Mouse (Mus musculus): ENCODE results near the gene Asb14. TPM values are rescaled to one million over a fixed set of nuclear protein-coding genes. Genes with fewer than 3 reads are reported as not detected.

Asb14 gene
- polyA plus RNA-seq (2014; fragmentation: Nextera tagmentation; extraction: Ambion mirVana): not detected in 2 replicates

- Histone ChIP-seq H3K27ac (ENCODE audit: low read length) (no peak within 1 kb of the TSS), H3K9ac (replicated peaks; ENCODE audit: low read depth, low read length) (no peak within 1 kb of the TSS), H3K27me3 (ENCODE audit: control insufficient read depth, insufficient read depth, low read length) (no peaks in the 10 kb centered on the region), H3K9me3 (ENCODE audit: control insufficient read depth, low read depth, low read length) (no peaks in the 10 kb centered on the region), H3K4me1 (ENCODE audit: control insufficient read depth, insufficient read depth, low read length) (no peaks in the 10 kb centered on the region), H3K4me2 (replicated peaks; ENCODE audit: low read depth, low read length) (no peak within 1 kb of the TSS), H3K4me3 (ENCODE audit: low read depth, low read length) (no peak within 1 kb of the TSS), H3K36me3 (ENCODE audit: control insufficient read depth, insufficient read depth, low read length) (no peaks in the 10 kb centered on the region)
- ATAC-seq (ENCODE audit: insufficient number of reproducible peaks, insufficient read depth, low FRiP score, low read depth): no peak
- 87% methylated on average over 4 of the region's 4 CpGs for WGBS
These were observed at the start of gene Asb14 for GRCm38 (mm10) chr14:26894392-26894791. Gene Asb14, plus strand, starts transcription at chr14:26894557.

GRCm38 (mm10) chr14:26853053-26853452 is 41.3 kb upstream of the Asb14 start:
- Histone ChIP-seq H3K27ac (ENCODE audit: low read length) (no peak overlapping the region), H3K9ac (replicated peaks; ENCODE audit: low read depth, low read length) (no peak overlapping the region), H3K9me3 (ENCODE audit: control insufficient read depth, low read depth, low read length) (no peaks in the 10 kb centered on the region), H3K4me3 (ENCODE audit: low read depth, low read length) (no peak overlapping the region), H3K4me2 (replicated peaks; ENCODE audit: low read depth, low read length) (no peak overlapping the region), H3K36me3 (ENCODE audit: control insufficient read depth, insufficient read depth, low read length) (no peaks in the 10 kb centered on the region), H3K4me1 (ENCODE audit: control insufficient read depth, insufficient read depth, low read length) (no peaks in the 10 kb centered on the region), H3K27me3 (ENCODE audit: control insufficient read depth, insufficient read depth, low read length) (no peaks in the 10 kb centered on the region)
- ATAC-seq (ENCODE audit: insufficient number of reproducible peaks, insufficient read depth, low FRiP score, low read depth): no peak
- 67% methylated on average over 8 of the region's 8 CpGs for WGBS

- ATAC-seq (ENCODE audit: insufficient number of reproducible peaks, insufficient read depth, low FRiP score, low read depth): no peak
These were observed 40.3 kb upstream of the Asb14 start for GRCm38 (mm10) chr14:26854066-26854465.

DNA sequence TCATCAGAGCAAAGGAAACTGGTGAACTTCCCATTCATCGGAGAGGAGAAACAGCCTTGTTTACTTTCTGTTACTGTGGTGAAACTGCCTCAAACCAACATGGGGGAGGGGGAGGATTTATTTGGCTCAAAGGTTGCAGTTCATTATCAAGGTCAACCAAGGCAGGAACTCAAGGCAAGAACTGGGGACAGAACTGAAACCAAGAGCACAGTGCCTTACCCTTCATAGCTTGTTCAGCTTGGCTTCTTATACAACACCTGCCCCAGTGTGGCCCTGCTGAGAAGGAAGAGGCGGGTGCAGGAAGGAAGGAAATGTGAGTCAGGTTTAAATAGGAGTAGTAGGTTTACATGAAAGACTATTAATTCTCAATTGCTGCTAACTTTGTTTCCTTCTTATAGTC is 36.0 kb upstream of the Asb14 start:
- Histone ChIP-seq H3K27me3 (ENCODE audit: control insufficient read depth, insufficient read depth, low read length) (no peaks in the 10 kb centered on the region), H3K9ac (replicated peaks; ENCODE audit: low read depth, low read length) (no peak overlapping the region), H3K4me3 (ENCODE audit: low read depth, low read length) (no peak overlapping the region), H3K4me2 (replicated peaks; ENCODE audit: low read depth, low read length) (no peak overlapping the region), H3K9me3 (ENCODE audit: control insufficient read depth, low read depth, low read length) (no peaks in the 10 kb centered on the region), H3K36me3 (ENCODE audit: control insufficient read depth, insufficient read depth, low read length) (no peaks in the 10 kb centered on the region), H3K4me1 (ENCODE audit: control insufficient read depth, insufficient read depth, low read length) (no peaks in the 10 kb centered on the region), H3K27ac (ENCODE audit: low read length) (no peak overlapping the region)
- WGBS: 64% methylated on average over 2 of the region's 2 CpGs
- ATAC-seq (ENCODE audit: insufficient number of reproducible peaks, insufficient read depth, low FRiP score, low read depth): no peak

More at GRCm38 (mm10) chr14:26854066-26854465, 40.3 kb upstream of the Asb14 start:
- no peak overlapping the region for H3K9ac ChIP-seq (replicated peaks; ENCODE audit: low read depth, low read length)
- H3K27ac ChIP-seq (ENCODE audit: low read length): no peak overlapping the region
- no peaks in the 10 kb centered on the region for H3K27me3 ChIP-seq (ENCODE audit: control insufficient read depth, insufficient read depth, low read length)
- no peaks in the 10 kb centered on the region for H3K36me3 ChIP-seq (ENCODE audit: control insufficient read depth, insufficient read depth, low read length)
- H3K4me1 ChIP-seq (ENCODE audit: control insufficient read depth, insufficient read depth, low read length): no peaks in the 10 kb centered on the region
- WGBS: 39% methylated on average over 2 of the region's 2 CpGs
- no peaks in the 10 kb centered on the region for H3K9me3 ChIP-seq (ENCODE audit: control insufficient read depth, low read depth, low read length)
- no peak overlapping the region for H3K4me3 ChIP-seq (ENCODE audit: low read depth, low read length)
- no peak overlapping the region for H3K4me2 ChIP-seq (replicated peaks; ENCODE audit: low read depth, low read length)

- Histone ChIP-seq H3K36me3 (ENCODE audit: control insufficient read depth, insufficient read depth, low read length) (no peaks in the 10 kb centered on the region), H3K4me1 (ENCODE audit: control insufficient read depth, insufficient read depth, low read length) (no peaks in the 10 kb centered on the region), H3K9me3 (ENCODE audit: control insufficient read depth, low read depth, low read length) (no peaks in the 10 kb centered on the region), H3K4me2 (replicated peaks; ENCODE audit: low read depth, low read length) (no peak overlapping the region), H3K27me3 (ENCODE audit: control insufficient read depth, insufficient read depth, low read length) (no peaks in the 10 kb centered on the region), H3K27ac (ENCODE audit: low read length) (no peak overlapping the region), H3K4me3 (ENCODE audit: low read depth, low read length) (no peak overlapping the region), H3K9ac (replicated peaks; ENCODE audit: low read depth, low read length) (no peak overlapping the region)
- 91% methylated on average over 3 of the region's 3 CpGs for WGBS
- no peak for ATAC-seq (ENCODE audit: insufficient number of reproducible peaks, insufficient read depth, low FRiP score, low read depth)
These were observed 35.3 kb upstream of the Asb14 start for GRCm38 (mm10) chr14:26859024-26859423.

DNA sequence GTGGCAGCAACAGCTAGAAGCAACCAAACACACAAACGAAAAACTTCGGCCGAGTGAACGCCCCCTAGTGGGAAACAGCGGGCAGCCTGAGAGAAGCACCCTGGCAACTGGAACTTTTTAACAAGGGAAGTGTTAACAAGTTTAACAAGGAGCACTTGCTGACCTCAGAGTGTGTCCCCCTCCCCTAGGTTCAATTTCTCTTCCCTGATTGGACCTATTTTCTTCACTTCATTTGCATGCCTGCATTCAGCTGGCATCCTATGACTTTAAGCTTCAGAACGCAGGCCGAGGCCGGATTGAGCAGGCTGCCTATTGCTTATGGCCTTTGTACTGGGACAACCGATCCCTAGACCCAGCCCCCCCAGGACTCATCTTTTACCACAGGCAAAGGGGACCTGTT is 27.0 kb upstream of the Asb14 start:
- Histone ChIP-seq H3K4me3 (ENCODE audit: low read depth, low read length) (no peak overlapping the region), H3K27me3 (ENCODE audit: control insufficient read depth, insufficient read depth, low read length) (no peaks in the 10 kb centered on the region), H3K27ac (ENCODE audit: low read length) (no peak overlapping the region), H3K9me3 (ENCODE audit: control insufficient read depth, low read depth, low read length) (no peaks in the 10 kb centered on the region), H3K4me2 (replicated peaks; ENCODE audit: low read depth, low read length) (no peak overlapping the region), H3K36me3 (ENCODE audit: control insufficient read depth, insufficient read depth, low read length) (no peaks in the 10 kb centered on the region), H3K9ac (replicated peaks; ENCODE audit: low read depth, low read length) (no peak overlapping the region), H3K4me1 (ENCODE audit: control insufficient read depth, insufficient read depth, low read length) (no peaks in the 10 kb centered on the region)
- ATAC-seq (ENCODE audit: insufficient number of reproducible peaks, insufficient read depth, low FRiP score, low read depth): no peak
- 67% methylated on average over 9 of the region's 9 CpGs for WGBS

- Histone ChIP-seq H3K4me3 (ENCODE audit: low read depth, low read length) (no peak overlapping the region), H3K9ac (replicated peaks; ENCODE audit: low read depth, low read length) (no peak overlapping the region), H3K4me1 (ENCODE audit: control insufficient read depth, insufficient read depth, low read length) (no peaks in the 10 kb centered on the region), H3K27me3 (ENCODE audit: control insufficient read depth, insufficient read depth, low read length) (no peaks in the 10 kb centered on the region), H3K36me3 (ENCODE audit: control insufficient read depth, insufficient read depth, low read length) (no peaks in the 10 kb centered on the region), H3K27ac (ENCODE audit: low read length) (no peak overlapping the region), H3K4me2 (replicated peaks; ENCODE audit: low read depth, low read length) (no peak overlapping the region), H3K9me3 (ENCODE audit: control insufficient read depth, low read depth, low read length) (no peaks in the 10 kb centered on the region)
- WGBS: 86% methylated on average over 5 of the region's 5 CpGs
- no peak for ATAC-seq (ENCODE audit: insufficient number of reproducible peaks, insufficient read depth, low FRiP score, low read depth)
These were observed 26.1 kb upstream of the Asb14 start for GRCm38 (mm10) chr14:26868299-26868698.

GRCm38 (mm10) chr14:26878756-26879155 is 15.6 kb upstream of the Asb14 start:
- Histone ChIP-seq H3K9me3 (ENCODE audit: control insufficient read depth, low read depth, low read length) (no peaks in the 10 kb centered on the region), H3K4me1 (ENCODE audit: control insufficient read depth, insufficient read depth, low read length) (no peaks in the 10 kb centered on the region), H3K4me3 (ENCODE audit: low read depth, low read length) (no peak overlapping the region), H3K36me3 (ENCODE audit: control insufficient read depth, insufficient read depth, low read length) (no peaks in the 10 kb centered on the region), H3K27ac (ENCODE audit: low read length) (no peak overlapping the region), H3K4me2 (replicated peaks; ENCODE audit: low read depth, low read length) (no peak overlapping the region), H3K9ac (replicated peaks; ENCODE audit: low read depth, low read length) (no peak overlapping the region), H3K27me3 (ENCODE audit: control insufficient read depth, insufficient read depth, low read length) (no peaks in the 10 kb centered on the region)
- WGBS: 73% methylated on average over 4 of the region's 4 CpGs
- no peak for ATAC-seq (ENCODE audit: insufficient number of reproducible peaks, insufficient read depth, low FRiP score, low read depth)

GRCm38 (mm10) chr14:26879976-26880375 is 14.4 kb upstream of the Asb14 start:
- Histone ChIP-seq H3K36me3 (ENCODE audit: control insufficient read depth, insufficient read depth, low read length) (no peaks in the 10 kb centered on the region), H3K4me2 (replicated peaks; ENCODE audit: low read depth, low read length) (no peak overlapping the region), H3K9me3 (ENCODE audit: control insufficient read depth, low read depth, low read length) (no peaks in the 10 kb centered on the region), H3K4me3 (ENCODE audit: low read depth, low read length) (no peak overlapping the region), H3K27me3 (ENCODE audit: control insufficient read depth, insufficient read depth, low read length) (no peaks in the 10 kb centered on the region), H3K9ac (replicated peaks; ENCODE audit: low read depth, low read length) (no peak overlapping the region), H3K27ac (ENCODE audit: low read length) (no peak overlapping the region), H3K4me1 (ENCODE audit: control insufficient read depth, insufficient read depth, low read length) (no peaks in the 10 kb centered on the region)
- ATAC-seq (ENCODE audit: insufficient number of reproducible peaks, insufficient read depth, low FRiP score, low read depth): no peak
- WGBS: 80% methylated on average over 2 of the region's 2 CpGs
